Mouse (Mus musculus) heart, embryonic 10.5 days (tissue): Measurements from ENCODE around the gene Nelfb. TPM values are rescaled to one million over a fixed set of nuclear protein-coding genes. Genes with fewer than 3 reads are reported as not detected.

Experiments used
- DNase-seq: peaks from one replicate; pipeline ENCODE4 v3.0.0-alpha.2; 2017; ENCODE audit warnings: low spot score
- H3K27ac ChIP-seq: fragments of 300-500 bp; sonication (generic); 2 replicates; pipeline ENCODE4 v1.5.1; 2016; ENCODE audit warnings: mild to moderate bottlenecking
- H3K27me3 ChIP-seq: fragments of 300-500 bp; sonication (generic); 2 replicates; pipeline ENCODE4 v1.6.1; 2016; ENCODE audit warnings: mild to moderate bottlenecking; ENCODE audit not compliant: poor library complexity, insufficient read depth, severe bottlenecking
- H3K36me3 ChIP-seq: fragments of 300-500 bp; sonication (generic); 2 replicates; pipeline ENCODE4 v1.6.1; 2016; ENCODE audit warnings: mild to moderate bottlenecking, moderate library complexity
- H3K4me1 ChIP-seq: fragments of 300-500 bp; sonication (generic); 2 replicates; pipeline ENCODE4 v1.6.1; 2016; ENCODE audit warnings: mild to moderate bottlenecking
- H3K4me3 ChIP-seq: fragments of 300-500 bp; sonication (generic); 2 replicates; pipeline ENCODE4 v1.5.1; 2016; ENCODE audit warnings: mild to moderate bottlenecking, moderate library complexity
- H3K9me3 ChIP-seq: fragments of 300-500 bp; sonication (generic); 2 replicates; pipeline ENCODE4 v1.6.1; 2016; ENCODE audit warnings: mild to moderate bottlenecking, moderate library complexity
- WGBS: fragments of 180-500 bp; shearing (Covaris S2); methylation state at CpG from one replicate; pipeline ENCODE4 v1.1.7; 2016; 5-methylcytosine and 5-hydroxymethylcytosine counted together
- polyA plus RNA-seq: library from polyadenylated mRNA; unstranded; fragments of >200 nt; fragmentation: Nextera tagmentation; extraction: Ambion mirVana; gene quantifications from 2 replicates; pipeline ENCODE4 v1.2.1, GENCODE M21; 2016

The Nelfb gene
- polyA plus RNA-seq, 1 experiment from 2014 or later, result 99.8 TPM

DNA sequence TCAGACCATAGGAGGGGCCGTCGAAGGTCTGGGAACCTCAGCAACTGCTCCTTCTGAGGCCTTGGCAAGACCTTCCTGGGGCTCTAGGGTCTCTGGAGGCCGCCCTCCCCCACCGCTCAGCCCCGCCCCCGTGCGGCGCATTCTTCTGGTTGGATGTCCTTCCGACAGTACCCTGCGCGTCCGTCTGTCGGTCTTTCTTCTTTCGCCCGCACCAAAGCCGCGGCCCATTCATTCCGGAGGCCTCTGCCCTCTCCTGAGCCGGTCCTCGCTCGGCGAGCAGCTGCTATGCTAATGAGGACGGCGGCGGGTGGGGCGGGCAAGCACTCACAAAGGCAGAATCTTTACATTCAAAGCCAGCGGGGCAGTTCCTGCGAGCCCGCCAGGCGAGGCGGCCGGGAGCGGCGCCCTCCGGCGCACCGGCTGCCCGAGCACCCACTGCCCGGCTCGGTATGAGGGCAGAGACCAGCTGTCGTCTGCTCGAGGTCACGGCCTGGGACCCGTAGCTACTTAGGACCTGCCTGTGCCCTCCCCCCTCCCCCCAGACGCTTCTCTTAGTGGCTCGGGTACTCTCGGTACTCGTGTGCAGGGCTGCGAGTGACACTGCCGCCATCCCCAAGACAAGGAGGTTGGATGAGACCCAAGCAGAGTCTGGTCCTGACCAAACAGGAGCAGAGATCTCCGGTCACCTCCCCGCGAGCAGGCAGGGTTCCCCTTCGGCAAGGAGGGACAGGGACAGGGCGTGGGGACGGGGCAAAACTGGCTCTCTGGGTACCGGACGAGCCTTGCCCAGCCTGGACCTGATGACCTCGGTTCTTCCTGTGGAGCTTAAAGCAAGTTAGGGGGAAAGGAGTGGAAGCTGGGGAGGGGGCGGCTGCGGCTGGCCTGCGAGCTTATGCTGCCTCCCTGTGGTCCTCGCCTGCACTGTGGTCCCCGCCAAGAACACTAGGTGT lies 25.4 kb downstream of the Nelfb start:
- Histone ChIP-seq H3K4me1 (peaks cover 25% of the 10 kb centered on the region), H3K27me3 (peaks cover 51% of the 10 kb centered on the region), H3K9me3 (no peaks in the 10 kb centered on the region), H3K4me3 (peak overlapping the region; percentile 70), H3K36me3 (no peaks in the 10 kb centered on the region), H3K27ac (peak overlapping the region; percentile 83)
- peak; percentile 87 for DNase-seq
- WGBS, result under 1% methylated on average over 64 of the region's 64 CpGs

DNA sequence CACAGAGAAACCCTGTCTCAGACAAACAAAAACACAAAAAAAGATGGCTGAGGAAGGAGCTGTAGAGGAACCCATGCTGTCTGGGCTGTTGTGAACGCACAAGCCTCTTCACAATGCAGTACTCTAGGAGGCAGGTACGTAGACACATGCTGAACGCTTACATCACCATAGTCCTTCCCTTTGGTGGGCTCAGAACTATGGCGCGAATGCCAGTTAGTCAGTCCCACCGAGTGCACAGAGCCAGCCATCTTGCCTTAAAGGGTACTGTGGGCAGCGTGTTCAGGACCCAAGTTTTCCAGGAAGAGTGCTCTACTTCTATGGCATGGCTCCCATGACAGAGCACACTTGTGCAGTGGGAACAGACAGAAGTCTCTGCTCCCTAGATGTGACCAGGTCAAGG lies 26.8 kb downstream of the Nelfb start:
- Histone ChIP-seq H3K27me3 (peaks cover 61% of the 10 kb centered on the region), H3K9me3 (no peaks in the 10 kb centered on the region), H3K4me3 (no peak overlapping the region), H3K4me1 (peaks cover 32% of the 10 kb centered on the region), H3K36me3 (no peaks in the 10 kb centered on the region), H3K27ac (no peak overlapping the region)
- DNase-seq, result no peak
- 91% methylated on average over 7 of the region's 7 CpGs for WGBS

DNA sequence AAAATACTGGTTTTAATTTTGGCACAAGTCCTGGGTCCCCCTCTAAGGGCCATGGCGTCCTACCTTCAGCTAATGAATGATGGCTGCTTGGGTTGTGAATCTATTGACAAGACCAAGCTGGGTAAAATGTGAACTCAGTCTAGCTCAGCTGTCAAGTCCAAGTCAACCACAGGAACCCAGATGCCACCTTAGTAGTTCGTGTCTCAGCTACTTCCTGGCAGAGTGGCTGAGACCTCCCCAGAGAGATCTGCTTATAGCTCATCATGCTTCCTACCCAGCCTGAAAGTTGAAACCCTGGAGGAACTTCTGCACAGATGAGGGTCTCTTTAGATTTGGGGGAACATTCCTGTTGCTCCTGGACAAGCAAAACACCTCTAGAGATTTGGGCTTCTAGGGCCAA lies 28.0 kb downstream of the Nelfb start:
- Histone ChIP-seq H3K4me1 (peaks cover 38% of the 10 kb centered on the region), H3K27me3 (peaks cover 73% of the 10 kb centered on the region)
- WGBS, result 73% methylated on average over 2 of the region's 2 CpGs

DNA sequence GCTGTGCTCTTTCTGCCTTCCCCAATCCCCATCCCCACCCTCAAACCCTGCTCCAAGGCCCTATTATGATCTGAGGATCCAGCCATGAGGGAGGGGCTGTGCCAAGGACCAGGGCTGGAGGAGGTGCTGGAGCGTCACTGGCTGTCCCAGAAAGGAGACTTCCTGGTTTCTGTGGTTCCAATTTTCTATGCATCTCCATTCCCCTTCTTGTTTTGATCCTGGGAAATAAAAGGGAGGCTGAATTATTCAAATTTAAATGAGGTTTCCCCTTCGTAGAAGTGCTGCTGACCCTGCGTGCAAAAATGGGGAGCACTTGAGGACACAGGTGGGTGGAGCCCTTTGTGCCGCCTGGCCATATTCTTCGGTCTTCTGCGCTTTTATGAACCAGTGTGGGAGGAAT lies 28.6 kb downstream of the Nelfb start:
- Histone ChIP-seq H3K27me3 (peaks cover 79% of the 10 kb centered on the region), H3K9me3 (no peaks in the 10 kb centered on the region), H3K36me3 (no peaks in the 10 kb centered on the region), H3K4me3 (peak overlapping the region; percentile 73; the same call in 1 of the 2 replicates), H3K4me1 (peaks cover 45% of the 10 kb centered on the region), H3K27ac (no peak overlapping the region)
- 25% methylated on average over 6 of the region's 6 CpGs for WGBS
- DNase-seq, result no peak

More for the DNA sequence above, 28.0 kb downstream of the Nelfb start:
- H3K27ac ChIP-seq, result no peak overlapping the region
- H3K9me3 ChIP-seq, result no peaks in the 10 kb centered on the region
- no peak overlapping the region for H3K4me3 ChIP-seq
- no peaks in the 10 kb centered on the region for H3K36me3 ChIP-seq
- DNase-seq, result no peak

DNA sequence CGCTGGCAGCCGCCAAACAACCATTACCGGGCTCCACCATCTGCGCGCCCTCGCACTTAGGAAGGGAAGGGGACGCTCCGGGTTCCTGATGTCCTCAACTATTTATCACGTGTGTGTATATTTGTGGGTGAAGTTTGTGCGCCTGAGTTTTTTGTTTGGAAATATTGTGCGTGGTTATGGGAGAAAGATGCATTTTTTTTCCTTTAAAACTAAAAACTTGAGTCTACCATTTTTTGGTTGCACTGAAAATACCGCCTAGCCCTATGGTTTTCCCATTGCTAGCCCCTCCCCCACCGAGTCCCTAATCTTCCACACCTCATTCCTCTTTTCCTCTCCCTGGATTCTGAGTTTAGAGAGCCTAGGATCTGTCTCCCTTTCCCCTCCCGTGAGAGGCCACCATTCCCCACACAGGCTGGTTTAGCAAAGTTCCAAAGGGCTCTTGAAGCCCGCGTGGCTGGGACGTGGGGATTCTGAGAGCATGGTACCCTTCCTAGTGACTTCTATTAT lies 29.3 kb downstream of the Nelfb start:
- under 1% methylated on average over 17 of the region's 17 CpGs for WGBS
- Histone ChIP-seq H3K4me3 (peak overlapping the region; percentile 73), H3K4me1 (peaks cover 52% of the 10 kb centered on the region), H3K36me3 (no peaks in the 10 kb centered on the region), H3K27me3 (peaks cover 81% of the 10 kb centered on the region), H3K27ac (peak overlapping the region; percentile 83), H3K9me3 (no peaks in the 10 kb centered on the region)
- no peak for DNase-seq

DNA sequence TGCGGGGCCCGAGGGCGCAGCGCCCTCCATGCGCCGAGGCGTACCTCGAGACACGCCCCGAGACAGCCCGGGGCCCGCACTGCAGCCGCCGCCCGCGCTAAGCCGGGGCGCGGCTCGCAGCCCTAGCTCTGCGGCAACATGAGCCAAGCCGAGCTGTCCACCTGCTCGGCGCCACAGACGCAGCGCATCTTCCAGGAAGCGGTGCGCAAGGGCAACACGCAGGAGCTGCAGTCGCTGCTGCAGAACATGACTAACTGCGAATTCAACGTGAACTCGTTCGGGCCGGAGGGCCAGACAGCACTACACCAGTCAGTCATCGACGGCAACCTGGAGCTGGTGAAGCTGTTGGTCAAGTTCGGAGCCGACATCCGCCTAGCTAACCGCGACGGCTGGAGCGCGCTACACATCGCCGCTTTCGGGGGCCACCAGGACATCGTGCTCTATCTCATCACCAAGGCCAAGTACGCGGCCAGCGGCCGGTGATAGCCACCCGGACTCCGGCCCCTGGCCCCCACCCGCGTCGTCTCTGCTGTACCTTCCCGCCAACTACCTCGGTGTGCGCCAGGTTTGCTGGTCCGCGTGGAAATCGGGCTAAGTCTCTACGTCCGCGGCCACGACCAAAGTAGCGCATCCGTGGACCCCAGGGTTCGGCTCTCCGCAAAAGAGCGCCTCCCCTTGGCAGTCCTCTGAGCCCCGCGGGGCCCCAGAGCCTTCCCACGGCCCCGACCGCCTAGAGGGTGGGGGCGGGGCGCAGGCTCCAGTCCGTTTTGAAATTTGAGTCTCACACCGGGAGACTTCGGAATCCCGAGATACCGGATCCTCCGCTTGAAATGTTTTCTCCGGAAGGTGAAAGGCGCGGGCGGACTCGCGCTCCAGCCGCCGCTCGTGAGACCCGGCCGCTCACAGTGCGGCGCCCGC lies 30.1 kb downstream of the Nelfb start:
- peaks cover 83% of the 10 kb centered on the region for H3K27me3 ChIP-seq

DNA sequence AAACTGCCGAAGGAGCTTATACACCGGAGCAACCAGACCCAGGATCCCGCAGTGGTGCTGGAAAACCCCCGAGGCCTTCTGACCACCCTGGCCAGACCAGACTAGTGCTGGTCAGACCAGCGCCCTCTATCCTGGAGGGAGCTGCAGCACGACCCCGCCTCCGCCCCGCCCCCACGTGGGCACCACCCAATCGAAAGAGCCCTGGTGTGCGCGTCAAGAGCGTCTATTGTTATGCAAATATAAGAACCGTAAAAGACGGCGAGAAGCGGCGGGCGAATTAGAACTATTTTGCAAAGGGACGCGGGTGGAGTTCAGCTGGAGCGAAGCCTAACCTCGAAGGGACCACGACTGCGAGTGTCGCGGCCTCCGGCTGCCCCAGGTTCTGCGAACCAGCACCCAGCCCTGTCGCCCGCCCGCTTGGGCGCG lies 30.8 kb downstream of the Nelfb start, which contains the start of gene Nrarp:
Gene Nrarp (plus strand): TSS at position 281 of the 426 bp plus-strand sequence.
- peak; percentile 98 for DNase-seq
- Histone ChIP-seq H3K4me1 (peaks cover 56% of the 10 kb centered on the region), H3K9me3 (no peaks in the 10 kb centered on the region), H3K27ac (peak within 1 kb of the TSS; percentile 83), H3K36me3 (no peaks in the 10 kb centered on the region), H3K27me3 (peaks cover 89% of the 10 kb centered on the region), H3K4me3 (peak within 1 kb of the TSS; percentile 73)
- under 1% methylated on average over 35 of the region's 35 CpGs for whole genome bisulfite sequencing

More for the DNA sequence above, 30.1 kb downstream of the Nelfb start:
- WGBS, result 0% methylated on average over 100 of the region's 100 CpGs
- Histone ChIP-seq H3K9me3 (no peaks in the 10 kb centered on the region), H3K4me3 (peak overlapping the region; percentile 73), H3K36me3 (no peaks in the 10 kb centered on the region), H3K4me1 (peaks cover 58% of the 10 kb centered on the region), H3K27ac (peak overlapping the region; percentile 83)
- DNase-seq, result no peak

DNA sequence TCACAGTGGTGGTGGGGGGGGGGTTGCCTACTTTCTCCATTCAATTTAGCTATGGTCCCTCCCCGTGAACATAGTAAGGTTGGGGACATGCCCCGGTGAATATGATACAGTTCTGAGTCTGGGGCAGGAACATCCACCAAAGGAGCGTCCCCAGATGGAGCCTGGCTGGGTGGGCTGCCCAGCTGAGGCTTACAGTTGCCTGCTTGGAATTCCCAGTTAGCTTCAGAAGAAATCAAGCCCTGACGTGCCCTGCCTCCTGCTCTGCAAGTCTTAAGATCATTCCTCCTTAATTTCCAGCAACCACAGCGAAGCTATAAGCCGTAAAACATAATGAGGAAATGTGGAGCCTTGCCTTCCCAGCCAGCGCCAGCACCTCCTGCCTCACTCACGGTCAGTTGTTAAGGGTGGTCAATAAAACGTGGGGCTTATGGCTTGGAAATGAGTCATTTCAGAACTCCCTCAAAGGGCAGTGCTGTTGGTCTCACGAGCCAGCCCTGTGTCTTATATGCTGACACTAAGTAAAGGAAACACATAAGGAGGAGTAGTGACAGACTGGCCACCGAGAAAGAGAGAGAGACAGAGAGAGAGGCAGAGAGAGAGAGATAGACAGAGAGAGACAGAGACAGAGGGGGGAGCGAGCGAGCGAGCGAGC lies 31.6 kb downstream of the Nelfb start:
- H3K9me3 ChIP-seq, result no peaks in the 10 kb centered on the region
- peak overlapping the region; percentile 73; the same call in 1 of the 2 replicates for H3K4me3 ChIP-seq
- peaks cover 86% of the 10 kb centered on the region for H3K27me3 ChIP-seq
- DNase-seq, result no peak
- no peaks in the 10 kb centered on the region for H3K36me3 ChIP-seq
- H3K4me1 ChIP-seq, result peaks cover 62% of the 10 kb centered on the region
- 53% methylated on average over 15 of the region's 15 CpGs for WGBS
- peak overlapping the region; percentile 83; the same call in 1 of the 2 replicates for H3K27ac ChIP-seq

DNA sequence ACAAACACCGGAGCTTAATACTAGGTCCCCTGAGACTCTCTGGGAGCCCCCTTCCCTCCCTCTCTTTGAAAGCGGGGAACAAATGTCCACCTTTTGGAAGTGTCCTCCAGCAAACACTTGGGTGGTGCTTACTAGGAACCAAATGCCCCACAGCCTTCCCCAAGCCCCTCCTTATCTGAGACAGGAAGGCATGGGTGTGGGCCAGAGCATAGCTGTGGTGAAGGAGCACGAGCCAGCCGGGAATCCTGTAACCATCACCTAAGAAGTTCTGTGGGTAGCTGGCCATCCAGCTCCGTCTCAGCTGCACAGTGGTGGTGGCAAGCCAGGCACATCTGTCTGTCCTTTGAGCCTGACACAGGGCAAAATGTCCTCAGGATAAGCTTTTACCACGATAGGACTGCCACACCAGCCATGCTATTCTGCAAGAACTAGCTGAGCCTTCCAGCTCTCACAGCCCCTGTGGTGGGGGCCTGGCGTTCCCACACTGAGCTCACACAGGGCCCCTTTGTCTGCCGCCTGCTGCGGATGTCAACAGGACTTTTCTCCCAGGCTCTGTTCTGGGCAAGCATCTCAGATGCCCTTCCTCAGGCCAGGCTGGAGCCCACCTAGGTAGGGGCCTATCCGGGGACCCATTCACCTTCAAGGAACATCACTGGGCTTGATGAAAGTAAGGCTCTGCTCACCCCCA lies 32.9 kb downstream of the Nelfb start:
- no peak overlapping the region for H3K4me3 ChIP-seq
- peak overlapping the region; percentile 56 for H3K27ac ChIP-seq
- DNase-seq, result no peak
- no peaks in the 10 kb centered on the region for H3K36me3 ChIP-seq
- peaks cover 64% of the 10 kb centered on the region for H3K4me1 ChIP-seq
- no peaks in the 10 kb centered on the region for H3K9me3 ChIP-seq
- 22% methylated on average over 10 of the region's 10 CpGs for WGBS
- H3K27me3 ChIP-seq, result peaks cover 78% of the 10 kb centered on the region

DNA sequence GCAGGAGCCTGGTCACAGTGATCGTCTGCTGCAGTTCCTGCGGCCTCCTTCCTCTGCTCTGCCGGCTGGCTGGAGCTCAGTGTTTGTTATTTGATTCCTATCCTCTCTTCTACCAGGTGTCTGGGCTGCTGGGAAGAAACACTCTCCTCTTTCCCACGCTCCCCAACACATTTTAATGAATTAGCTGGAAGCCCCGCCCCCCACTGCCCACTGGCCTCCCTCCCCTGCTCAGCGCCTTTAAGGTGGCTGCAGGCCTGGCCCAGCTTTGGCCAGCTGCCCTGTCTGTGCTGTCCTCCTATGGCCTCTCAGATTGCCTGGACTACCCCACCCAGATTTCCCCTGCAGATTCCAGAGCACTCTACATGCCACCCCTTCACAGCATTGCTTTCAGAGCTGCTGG lies 33.6 kb downstream of the Nelfb start:
- H3K4me1 ChIP-seq, result peaks cover 66% of the 10 kb centered on the region
- H3K27me3 ChIP-seq, result peaks cover 75% of the 10 kb centered on the region
- DNase-seq, result no peak
- H3K36me3 ChIP-seq, result no peaks in the 10 kb centered on the region
- peak overlapping the region; percentile 56 for H3K27ac ChIP-seq
- H3K9me3 ChIP-seq, result no peaks in the 10 kb centered on the region
- 4% methylated on average over 6 of the region's 6 CpGs for WGBS
- H3K4me3 ChIP-seq, result no peak overlapping the region

DNA sequence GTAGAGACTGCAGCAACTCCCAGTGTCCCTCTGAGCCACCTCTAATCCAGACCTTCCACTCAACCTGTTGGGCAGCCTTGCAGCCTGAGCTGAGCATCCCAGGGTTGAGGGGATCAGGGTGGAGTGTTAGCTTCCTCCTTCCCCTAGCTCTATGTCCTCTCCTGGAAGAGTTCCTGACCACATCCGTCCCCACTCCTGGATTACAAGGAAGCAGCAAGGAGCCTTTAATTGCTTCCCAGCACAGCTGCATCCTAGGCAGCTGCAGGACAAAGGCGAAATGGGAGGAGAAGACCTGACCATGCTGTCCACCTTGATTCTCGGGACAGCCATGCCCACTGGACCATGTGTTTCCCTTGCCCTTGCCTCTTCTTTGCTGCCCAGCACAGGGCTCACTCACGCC lies 34.2 kb downstream of the Nelfb start:
- H3K4me3 ChIP-seq, result no peak overlapping the region
- H3K4me1 ChIP-seq, result peaks cover 66% of the 10 kb centered on the region
- H3K27me3 ChIP-seq, result peaks cover 78% of the 10 kb centered on the region
- DNase-seq, result no peak
- 34% methylated on average over 4 of the region's 4 CpGs for WGBS
- no peaks in the 10 kb centered on the region for H3K36me3 ChIP-seq
- H3K27ac ChIP-seq, result peak overlapping the region; percentile 56
- H3K9me3 ChIP-seq, result no peaks in the 10 kb centered on the region

DNA sequence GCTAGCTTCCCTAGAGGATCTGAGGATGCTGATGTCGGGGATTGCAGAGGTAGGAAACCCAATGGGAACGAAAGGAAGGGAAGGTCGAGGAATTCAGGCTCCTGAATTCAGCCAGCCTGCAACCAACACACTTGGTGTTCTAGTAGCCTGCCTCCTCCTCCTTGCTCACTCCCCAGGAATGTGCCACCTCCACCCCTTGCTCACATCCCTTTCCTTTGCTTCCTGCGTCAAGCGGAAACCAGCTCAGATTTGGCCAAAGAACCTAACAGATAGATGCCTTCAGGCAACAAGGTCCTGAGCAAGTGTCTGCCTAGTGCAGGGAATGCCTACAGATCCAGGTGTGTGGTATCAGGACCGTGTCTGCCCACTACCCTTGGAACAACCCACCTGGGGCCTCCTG lies 34.7 kb downstream of the Nelfb start:
- H3K27me3 ChIP-seq, result peaks cover 79% of the 10 kb centered on the region
- H3K4me1 ChIP-seq, result peaks cover 64% of the 10 kb centered on the region
- no peak overlapping the region for H3K4me3 ChIP-seq
- H3K27ac ChIP-seq, result peak overlapping the region; percentile 56; the same call in 1 of the 2 replicates
- H3K36me3 ChIP-seq, result no peaks in the 10 kb centered on the region
- WGBS, result 29% methylated on average over 6 of the region's 6 CpGs
- no peaks in the 10 kb centered on the region for H3K9me3 ChIP-seq
- no peak for DNase-seq
